Mouse (Mus musculus) neutrophil, adult 5-6 weeks (primary cell): ENCODE results near the gene Setd1a. TPM values are rescaled to one million over a fixed set of nuclear protein-coding genes. Genes with fewer than 3 reads are reported as not detected.
"Not testable (repeated sequence)": the region's sequence is repeated elsewhere in the genome, so short reads cannot be mapped to it uniquely, and the experiment has no call there.

Experiments
- ATAC-seq: fragments of 151-379, 151-347 bp; 2 replicates; pipeline ENCODE4 v1.8.0; 2017; ENCODE audit warnings: mild to moderate bottlenecking, moderate TSS enrichment; ENCODE audit not compliant: insufficient number of reproducible peaks, poor library complexity, low FRiP score, severe bottlenecking; ENCODE audit errors: extremely low read depth
- total RNA-seq: library from RNA; stranded (forward); fragments of 200-1000 nt; gene quantifications from 2 replicates; pipeline ENCODE4 v1.2.3, GENCODE M21; 2017

Gene Setd1a
- total RNA-seq, 1 experiment from 2014 or later, result 14.4 TPM

GRCm38 (mm10) chr7:127820836-127821509, 44.5 kb downstream of the Setd1a start:
- no peak for ATAC-seq

- no peak for ATAC-seq
Measured at GRCm38 (mm10) chr7:127822494-127822893, 46.0 kb downstream of the Setd1a start.

GRCm38 (mm10) chr7:127823236-127824171, 47.0 kb downstream of the Setd1a start:
- no peak for ATAC-seq

- no peak for ATAC-seq
Measured at GRCm38 (mm10) chr7:127824176-127824871, 47.9 kb downstream of the Setd1a start, which contains the start of the genes Stx4a and Stx1b. Gene Stx4a, plus strand, starts transcription at chr7:127824294. Gene Stx1b, minus strand, starts transcription at chr7:127824549.

- ATAC-seq, result no peak
Measured at GRCm38 (mm10) chr7:127835550-127835949, 59.1 kb downstream of the Setd1a start.

GRCm38 (mm10) chr7:127837473-127837872, 61.0 kb downstream of the Setd1a start:
- ATAC-seq, result no peak

- not testable (repeated sequence) for ATAC-seq
Measured at GRCm38 (mm10) chr7:127837878-127838277, 61.4 kb downstream of the Setd1a start.

GRCm38 (mm10) chr7:127840031-127840430, 63.6 kb downstream of the Setd1a start:
- ATAC-seq, result not testable (repeated sequence)

GRCm38 (mm10) chr7:127840886-127841285, 64.4 kb downstream of the Setd1a start:
- peak; percentile 10; the same call in 1 of the 2 replicates for ATAC-seq

- ATAC-seq, result peak; percentile 68
Measured at GRCm38 (mm10) chr7:127841340-127842000, 65.0 kb downstream of the Setd1a start.

GRCm38 (mm10) chr7:127842001-127842718, 65.7 kb downstream of the Setd1a start:
- peak; percentile 80 for ATAC-seq

Other genes starting within 250 kb of the Setd1a start
- 0.58 and 9.6 TPM in 2 replicates for gene Tmem265, start 215.3 kb upstream of the Setd1a start, total RNA-seq
- 74.8 and 88.3 TPM in 2 replicates for gene Phkg2, start 203.3 kb upstream of the Setd1a start, total RNA-seq
- 11.8 and 16.8 TPM in 2 replicates for gene Ccdc189, start 188.1 kb upstream of the Setd1a start, total RNA-seq
- gene Rnf40, start 187.9 kb upstream of the Setd1a start, total RNA-seq, result 127 and 137 TPM in 2 replicates
- 1.7 and 2.2 TPM in 2 replicates for gene Zfp629, start 160.9 kb upstream of the Setd1a start, total RNA-seq
- 11.6 and 17.4 TPM in 2 replicates for gene Bcl7c, start 67.7 kb upstream of the Setd1a start, total RNA-seq
- gene Ctf1, start 63.9 kb upstream of the Setd1a start, total RNA-seq, result not detected in 2 replicates
- gene Ctf2, start 44.5 kb upstream of the Setd1a start, total RNA-seq, result not detected in 2 replicates
- gene Fbxl19, start 32.1 kb upstream of the Setd1a start, total RNA-seq, result 9.0 and 9.2 TPM in 2 replicates
- gene Orai3, start 6.9 kb upstream of the Setd1a start, total RNA-seq, result 35.7 and 42.8 TPM in 2 replicates
- gene Gm49388, start 8.9 kb downstream of the Setd1a start, total RNA-seq, result 3.3 and 3.5 TPM in 2 replicates
- 4.4 and 4.5 TPM in 2 replicates for gene Hsd3b7, start 23.9 kb downstream of the Setd1a start, total RNA-seq
- gene Stx4a, start 47.6 kb downstream of the Setd1a start, total RNA-seq, result 93.0 and 99.9 TPM in 2 replicates
- gene Stx1b, start 47.9 kb downstream of the Setd1a start, total RNA-seq, result not detected in 2 replicates
- gene Zfp646, start 99.6 kb downstream of the Setd1a start, total RNA-seq, result 93.1 and 93.5 TPM in 2 replicates
- 6.2 and 12.5 TPM in 2 replicates for gene Zfp668, start 100.2 kb downstream of the Setd1a start, total RNA-seq
- not detected in 2 replicates for gene Prss53, start 114.3 kb downstream of the Setd1a start, total RNA-seq
- not detected in 2 replicates for gene Gm21974, start 118.8 kb downstream of the Setd1a start, total RNA-seq
- gene Vkorc1, start 118.9 kb downstream of the Setd1a start, total RNA-seq, result 4.8 and 8.5 TPM in 2 replicates
- 9.6 and 11.6 TPM in 2 replicates for gene Bckdk, start 127.4 kb downstream of the Setd1a start, total RNA-seq
- gene Kat8, start 135.8 kb downstream of the Setd1a start, total RNA-seq, result 50.2 and 71.2 TPM in 2 replicates
- 0.25 and 1.3 TPM in 2 replicates for gene Prss8, start 153.4 kb downstream of the Setd1a start, total RNA-seq
- 1.2 and 2.0 TPM in 2 replicates for gene Prss36, start 170.1 kb downstream of the Setd1a start, total RNA-seq
- 121 and 134 TPM in 2 replicates for gene Fus, start 190.8 kb downstream of the Setd1a start, total RNA-seq
- 10.5 and 16.2 TPM in 2 replicates for gene Pycard, start 217.2 kb downstream of the Setd1a start, total RNA-seq
- 0.70 and 0.86 TPM in 2 replicates for gene Trim72, start 227.3 kb downstream of the Setd1a start, total RNA-seq